In genomic region chr10:41448216-41448615, GRCm38 (mm10) we compare ENCODE assay signal across 19 mouse cellular contexts. TPM values are rescaled to one million over a fixed set of nuclear protein-coding genes. Genes with fewer than 3 reads are reported as not detected.
"Had no signal": no experiment of that assay in that cellular context is flagged by ENCODE, and none has a peak within 500 bp of the region (broad histone marks: within the 10 kb centered on the region; RNA-seq: fewer than 3 reads in every experiment).

No protein-coding gene starts in this region.

- H3K4me2 ChIP-seq: lung, embryonic 14.5 days; midbrain, embryonic 12.5 days; neural tube, embryonic 13.5 days; neural tube, embryonic 15.5 days had no signal

- H3K27ac ChIP-seq: midbrain, embryonic 10.5 days; midbrain, embryonic 12.5 days; neural tube, embryonic 13.5 days; neural tube, embryonic 15.5 days had no signal

- H3K27me3 ChIP-seq: midbrain, embryonic 12.5 days; neural tube, embryonic 13.5 days; neural tube, embryonic 15.5 days had no signal

- H3K9me3 ChIP-seq: midbrain, embryonic 10.5 days; midbrain, embryonic 12.5 days; neural tube, embryonic 13.5 days; neural tube, embryonic 15.5 days had no signal

- H3K9ac ChIP-seq: lung, embryonic 14.5 days; midbrain, embryonic 12.5 days; neural tube, embryonic 13.5 days; neural tube, embryonic 15.5 days had no signal

- ATAC-seq: midbrain, embryonic 16.5 days had no signal

- DNase-seq: lung, embryonic 14.5 days; lung, postnatal 10 days; lung, postnatal 4 days; midbrain, embryonic 14.5 days; retina, postnatal 1 day; right cerebral cortex, adult 18-20 months; right cerebral cortex, postnatal 25 days; right cerebral cortex, postnatal 4 days; spleen, adult 18-20 months; thymus, adult 18-20 months; thymus, postnatal 14 days; thymus, postnatal 36 days had no signal

- H3K4me3 ChIP-seq: midbrain, embryonic 10.5 days; midbrain, embryonic 12.5 days; myocyte; neural tube, embryonic 13.5 days; neural tube, embryonic 15.5 days had no signal

RNA-seq across cellular contexts. Expression of gene Ppil6, which starts 42.0 kb away (rescaled TPM):
- total RNA-seq: megakaryocyte-erythroid progenitor cell, adult 5-6 weeks had no signal
